Mouse (Mus musculus) midbrain, embryonic 11.5 days (tissue): Measurements from ENCODE around the gene Mdh2. TPM values are rescaled to one million over a fixed set of nuclear protein-coding genes. Genes with fewer than 3 reads are reported as not detected.

Source experiments
- ATAC-seq: fragments of 200-750 bp; cut with Nextera tagmentation; 2 replicates; pipeline ENCODE4 v1.8.0; 2017; ENCODE audit warnings: moderate TSS enrichment, moderate library complexity; ENCODE audit not compliant: low FRiP score
- DNase-seq: peaks from one replicate; pipeline ENCODE4 v3.0.0; 2015; ENCODE audit warnings: low spot score; ENCODE audit errors: missing footprints
- H3K27ac ChIP-seq: fragments of 300-500 bp; sonication (generic); 2 replicates; pipeline ENCODE4 v1.5.1; 2014; ENCODE audit warnings: low read depth, low read length
- H3K27me3 ChIP-seq: fragments of 300-500 bp; sonication (generic); 2 replicates; pipeline ENCODE4 v1.6.1; 2014; ENCODE audit warnings: mild to moderate bottlenecking, low read length, moderate library complexity, mixed read lengths; ENCODE audit not compliant: control insufficient read depth, insufficient read depth
- H3K36me3 ChIP-seq: fragments of 300-500 bp; sonication (generic); 2 replicates; pipeline ENCODE4 v1.6.1; 2014; ENCODE audit warnings: mild to moderate bottlenecking, low read length, moderate library complexity, mixed read lengths; ENCODE audit not compliant: control insufficient read depth, insufficient read depth
- H3K4me1 ChIP-seq: fragments of 300-500 bp; sonication (generic); 2 replicates; pipeline ENCODE4 v1.6.1; 2014; ENCODE audit warnings: low read length; ENCODE audit not compliant: control insufficient read depth, insufficient read depth
- H3K4me2 ChIP-seq: fragments of 300-500 bp; sonication (generic); 2 replicates; pipeline ENCODE4 v1.6.1; 2014; ENCODE audit warnings: mild to moderate bottlenecking, moderate library complexity
- H3K4me3 ChIP-seq: fragments of 300-500 bp; sonication (generic); 2 replicates; pipeline ENCODE4 v1.5.1; 2014; ENCODE audit warnings: low read depth, low read length
- H3K9ac ChIP-seq: fragments of 300-500 bp; sonication (generic); 2 replicates; pipeline ENCODE4 v1.6.1; 2014; ENCODE audit warnings: low read length
- H3K9me3 ChIP-seq: fragments of 300-500 bp; sonication (generic); 2 replicates; pipeline ENCODE4 v1.6.1; 2016; ENCODE audit warnings: low read length; ENCODE audit not compliant: control insufficient read depth
- WGBS: fragments of 180-500 bp; shearing (Covaris S2); extraction: QIAGEN DNeasy Blood & Tissue Kit; methylation state at CpG from one replicate; pipeline ENCODE4 v1.1.7; 2014; 5-methylcytosine and 5-hydroxymethylcytosine counted together
- polyA plus RNA-seq: library from polyadenylated mRNA; unstranded; fragments of >200 nt; fragmentation: Nextera tagmentation; extraction: Ambion mirVana; gene quantifications from 2 replicates; pipeline ENCODE4 v1.2.1, GENCODE M21; 2014

Gene Mdh2
- polyA plus RNA-seq, 1 experiment from 2014 or later: 562 TPM

DNA sequence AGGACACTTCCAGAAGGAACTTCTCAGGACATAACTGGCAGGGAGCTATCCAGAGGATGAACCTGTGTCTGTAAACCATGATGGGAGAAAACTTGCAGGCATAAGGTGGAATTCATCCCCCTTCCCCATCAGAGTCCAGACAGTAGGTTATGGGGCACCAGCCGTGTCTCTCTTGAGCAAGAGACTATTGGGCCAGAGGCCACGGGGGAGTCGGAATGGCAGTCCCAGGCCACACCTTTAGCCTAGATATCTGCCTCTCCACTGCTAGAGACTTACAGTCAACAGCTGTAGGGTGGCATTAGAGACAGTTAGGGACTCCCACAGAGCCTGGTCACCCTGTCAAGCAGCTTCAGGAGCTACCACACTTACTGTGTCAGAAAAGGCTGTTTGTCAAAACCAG is 16.4 kb upstream of the Mdh2 start:
- ATAC-seq: no peak
- H3K4me1 ChIP-seq: no peaks in the 10 kb centered on the region
- H3K36me3 ChIP-seq: no peaks in the 10 kb centered on the region
- no peak overlapping the region for H3K4me3 ChIP-seq
- no peaks in the 10 kb centered on the region for H3K27me3 ChIP-seq
- H3K27ac ChIP-seq: no peak overlapping the region
- no peak overlapping the region for H3K4me2 ChIP-seq
- H3K9me3 ChIP-seq: no peaks in the 10 kb centered on the region
- no peak for DNase-seq
- H3K9ac ChIP-seq: no peak overlapping the region
- 78% methylated on average over 3 of the region's 3 CpGs for WGBS

DNA sequence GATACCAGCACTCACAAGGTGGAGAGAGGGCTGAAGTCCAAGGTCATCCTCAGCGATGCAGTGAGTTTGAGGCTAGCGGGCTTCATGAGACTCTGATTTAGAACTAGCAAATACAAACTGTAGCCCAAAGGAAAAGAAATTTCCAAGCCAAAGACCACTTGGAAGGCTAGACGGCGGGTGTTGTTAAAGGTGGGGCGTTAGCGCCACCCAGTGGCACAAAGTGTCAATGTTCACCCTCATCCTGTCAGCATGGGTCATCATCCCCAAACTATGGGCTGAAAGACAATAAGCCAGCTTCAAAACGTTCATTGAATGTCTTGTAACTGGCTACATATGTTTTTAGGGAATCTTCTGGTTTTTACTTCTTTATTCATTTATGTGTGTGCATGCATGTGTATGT is 14.8 kb upstream of the Mdh2 start:
- H3K4me3 ChIP-seq: no peak overlapping the region
- H3K27ac ChIP-seq: no peak overlapping the region
- no peaks in the 10 kb centered on the region for H3K9me3 ChIP-seq
- ATAC-seq (no peak), DNase-seq (peak; percentile 99)
- H3K36me3 ChIP-seq: no peaks in the 10 kb centered on the region
- no peak overlapping the region for H3K4me2 ChIP-seq
- WGBS: 5% methylated on average over 7 of the region's 7 CpGs
- H3K9ac ChIP-seq: no peak overlapping the region
- no peaks in the 10 kb centered on the region for H3K4me1 ChIP-seq
- H3K27me3 ChIP-seq: no peaks in the 10 kb centered on the region

GRCm38 (mm10) chr5:135764971-135765370 is 13.3 kb upstream of the Mdh2 start:
- H3K36me3 ChIP-seq: no peaks in the 10 kb centered on the region
- no peak for ATAC-seq
- H3K4me3 ChIP-seq: no peak overlapping the region
- no peak overlapping the region for H3K27ac ChIP-seq
- WGBS: 64% methylated on average over 3 of the region's 3 CpGs
- no peak for DNase-seq
- H3K27me3 ChIP-seq: no peaks in the 10 kb centered on the region
- H3K4me2 ChIP-seq: no peak overlapping the region
- no peak overlapping the region for H3K9ac ChIP-seq
- H3K4me1 ChIP-seq: no peaks in the 10 kb centered on the region
- no peaks in the 10 kb centered on the region for H3K9me3 ChIP-seq

GRCm38 (mm10) chr5:135772519-135772918 is 5.8 kb upstream of the Mdh2 start:
- Histone ChIP-seq H3K4me2 (no peak overlapping the region), H3K9ac (no peak overlapping the region), H3K36me3 (no peaks in the 10 kb centered on the region), H3K4me1 (peaks cover 3% of the 10 kb centered on the region), H3K9me3 (no peaks in the 10 kb centered on the region), H3K27ac (no peak overlapping the region), H3K27me3 (no peaks in the 10 kb centered on the region; the same call in 1 of the 2 replicates), H3K4me3 (no peak overlapping the region)
- DNase-seq (peak; percentile 8), ATAC-seq (no peak)
- 77% methylated on average over 3 of the region's 3 CpGs for WGBS

DNA sequence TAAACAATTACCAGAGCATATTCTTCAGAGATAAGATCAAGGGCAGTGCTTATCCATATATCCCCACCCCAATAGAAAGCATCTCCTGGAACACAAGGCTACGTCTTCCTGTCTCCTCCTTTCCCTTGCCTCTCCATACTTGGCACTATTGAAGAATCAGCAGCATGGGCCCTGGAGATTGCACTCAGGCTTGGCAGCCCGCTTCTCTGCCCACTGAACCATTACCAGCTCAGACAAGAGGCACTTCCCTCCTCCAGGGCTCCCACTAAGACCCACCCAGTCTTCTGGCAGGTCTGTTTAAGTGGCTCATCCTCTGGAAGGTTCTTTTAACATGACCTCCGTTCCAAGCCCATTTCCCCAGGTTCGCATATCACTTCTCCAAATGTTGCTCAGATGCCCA is 1.7 kb upstream of the Mdh2 start:
- Histone ChIP-seq H3K4me2 (no peak overlapping the region), H3K9me3 (no peaks in the 10 kb centered on the region), H3K27me3 (no peaks in the 10 kb centered on the region; the same call in 1 of the 2 replicates), H3K4me1 (peaks cover 17% of the 10 kb centered on the region), H3K36me3 (no peaks in the 10 kb centered on the region), H3K9ac (peak overlapping the region; percentile 9; the same call in 1 of the 2 replicates), H3K27ac (no peak overlapping the region), H3K4me3 (no peak overlapping the region)
- ATAC-seq (no peak), DNase-seq (no peak)
- WGBS: 71% methylated on average over 4 of the region's 4 CpGs

DNA sequence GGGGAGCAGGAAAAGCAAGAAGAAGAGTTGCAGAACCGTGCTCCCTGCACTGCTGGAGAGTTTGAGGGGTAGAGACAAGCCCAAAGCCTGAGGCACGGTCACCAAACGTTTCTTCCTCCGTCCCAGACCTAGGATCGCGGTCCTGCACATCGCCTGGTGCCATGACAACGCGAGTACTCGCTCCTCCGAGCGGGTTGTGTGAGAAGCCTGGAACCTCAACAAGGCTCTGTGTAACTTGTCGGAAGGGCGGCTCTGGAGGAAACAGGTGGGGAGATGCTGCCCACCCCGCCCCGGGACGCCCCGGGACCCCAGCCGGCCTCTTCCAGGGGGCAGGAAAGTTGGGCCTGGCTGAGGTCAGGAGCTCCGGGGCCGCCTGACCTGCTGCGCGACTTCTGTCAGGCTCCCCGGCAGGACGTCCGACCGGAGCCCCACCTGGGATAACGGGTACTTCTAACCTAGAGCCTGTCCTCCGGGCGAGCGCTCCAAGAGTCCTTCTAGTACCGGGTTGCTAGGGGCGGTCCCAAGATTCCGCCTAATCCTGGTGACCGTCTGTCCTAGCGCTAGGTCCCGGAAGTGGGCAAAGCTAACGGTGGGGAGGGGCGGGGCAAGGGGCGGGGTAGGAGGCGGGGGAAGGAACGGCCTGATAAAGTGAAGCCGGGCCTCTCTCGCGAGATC is 347 bp upstream of the Mdh2 start, which contains the start of gene Styxl1:
Gene Styxl1 (minus strand): TSS at position 590 of the 675 bp plus-strand sequence.
- Histone ChIP-seq H3K4me2 (peak within 1 kb of the TSS; percentile 84), H3K9me3 (no peaks in the 10 kb centered on the region), H3K9ac (peak within 1 kb of the TSS; percentile 96), H3K36me3 (peaks cover 3% of the 10 kb centered on the region; the same call in 1 of the 2 replicates), H3K27me3 (no peaks in the 10 kb centered on the region; the same call in 1 of the 2 replicates), H3K4me1 (peaks cover 17% of the 10 kb centered on the region), H3K4me3 (peak within 1 kb of the TSS; percentile 71), H3K27ac (peak within 1 kb of the TSS; percentile 87)
- ATAC-seq (peak; percentile 94), DNase-seq (no peak)
- WGBS: under 1% methylated on average over 45 of the region's 45 CpGs

- peaks cover 14% of the 10 kb centered on the region for H3K36me3 ChIP-seq
- no peak overlapping the region for H3K4me2 ChIP-seq
- 82% methylated on average over 8 of the region's 8 CpGs for WGBS
- no peak for ATAC-seq
- DNase-seq: peak; percentile 72
- H3K4me1 ChIP-seq: peaks cover 17% of the 10 kb centered on the region
- no peak overlapping the region for H3K27ac ChIP-seq
- H3K27me3 ChIP-seq: no peaks in the 10 kb centered on the region; the same call in 1 of the 2 replicates
- no peak overlapping the region for H3K9ac ChIP-seq
- no peak overlapping the region for H3K4me3 ChIP-seq
- H3K9me3 ChIP-seq: no peaks in the 10 kb centered on the region
Observed at GRCm38 (mm10) chr5:135780331-135780730, 2.1 kb downstream of the Mdh2 start.

DNA sequence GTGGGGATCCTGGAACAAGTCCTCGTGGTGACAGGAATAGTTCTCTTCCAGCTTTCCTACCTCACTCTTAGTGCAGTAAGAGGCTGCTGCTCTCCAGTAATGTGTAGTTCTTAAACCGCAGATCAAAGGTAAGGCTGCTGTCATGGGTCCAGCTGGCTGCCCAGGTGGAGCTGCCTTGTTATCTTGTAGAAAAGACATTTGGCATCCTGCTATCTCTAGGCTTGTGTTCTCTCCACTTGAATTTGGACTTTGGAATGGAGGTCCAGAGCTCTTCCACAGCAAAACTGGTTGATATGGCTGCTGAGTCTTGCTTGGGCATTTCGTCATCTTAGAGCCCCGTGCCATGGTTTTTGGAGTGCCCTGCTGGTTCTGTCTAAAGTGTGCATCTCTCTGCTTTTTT is 4.6 kb downstream of the Mdh2 start:
- Histone ChIP-seq H3K9me3 (no peaks in the 10 kb centered on the region), H3K9ac (no peak overlapping the region), H3K27ac (no peak overlapping the region), H3K36me3 (peaks cover 34% of the 10 kb centered on the region), H3K27me3 (no peaks in the 10 kb centered on the region), H3K4me1 (peaks cover 12% of the 10 kb centered on the region), H3K4me2 (no peak overlapping the region), H3K4me3 (no peak overlapping the region)
- ATAC-seq (no peak), DNase-seq (peak; percentile 66)
- 99% methylated on average over 4 of the region's 4 CpGs for WGBS

DNA sequence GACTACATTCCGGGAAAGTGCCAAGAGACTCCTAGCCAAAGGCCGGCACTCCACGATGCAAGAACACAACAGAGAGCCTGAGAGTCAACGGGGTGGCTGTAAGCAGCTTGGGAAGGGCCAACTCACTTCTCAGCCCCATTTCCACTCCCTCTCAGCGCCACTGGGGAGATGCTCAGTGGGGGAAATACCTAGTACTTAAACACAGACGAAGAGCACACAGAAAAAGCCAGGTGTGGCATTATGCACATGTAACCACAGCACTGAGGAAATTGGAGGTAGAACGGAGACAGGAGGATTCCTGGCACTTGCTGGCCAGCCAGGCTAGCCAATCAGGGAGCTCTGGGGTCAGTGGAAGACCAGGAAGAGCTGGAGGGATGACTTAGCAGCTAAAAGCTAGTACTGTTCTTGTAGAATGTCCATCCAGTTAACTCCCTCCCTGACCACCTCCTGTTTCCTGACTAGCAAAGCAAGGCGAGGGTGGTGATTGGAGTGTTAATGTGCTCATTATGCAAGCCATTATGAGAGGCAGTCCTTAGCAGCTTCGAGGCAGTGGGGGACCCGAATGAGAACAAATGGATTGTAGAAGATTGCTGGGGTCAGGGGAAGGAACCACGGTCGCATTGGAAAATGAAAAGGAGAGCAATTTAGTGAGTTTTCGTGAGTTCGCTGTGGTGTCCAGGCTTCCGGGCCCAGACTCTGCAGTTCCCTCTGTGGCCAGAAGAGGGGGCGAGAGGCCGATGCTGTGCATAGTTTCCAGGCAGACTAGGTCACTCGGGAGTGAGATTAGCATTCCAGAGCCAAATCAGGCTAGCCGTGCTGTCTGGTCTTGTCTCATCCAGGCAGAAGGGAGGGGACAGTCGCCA is 15.9 kb downstream of the Mdh2 start:
- Histone ChIP-seq H3K9me3 (no peaks in the 10 kb centered on the region), H3K27me3 (no peaks in the 10 kb centered on the region), H3K36me3 (peaks cover 22% of the 10 kb centered on the region), H3K4me1 (peaks cover 9% of the 10 kb centered on the region; the same call in 1 of the 2 replicates), H3K4me2 (peak overlapping the region; percentile 34), H3K27ac (peak overlapping the region; percentile 84), H3K9ac (peak overlapping the region; percentile 42), H3K4me3 (0 out of 2 replicates have a peak overlapping the region, but pooled peaks have one; percentile 5)
- 10% methylated on average over 20 of the region's 20 CpGs for WGBS
- ATAC-seq: peak; percentile 94
- DNase-seq: peak; percentile 99
